Mouse (Mus musculus): ENCODE data around the gene Rapgef4. TPM values are rescaled to one million over a fixed set of nuclear protein-coding genes. Genes with fewer than 3 reads are reported as not detected.

The Rapgef4 gene
- total and polyA plus RNA-seq, 3 experiments: 0.33 TPM; not detected in 2

DNA sequence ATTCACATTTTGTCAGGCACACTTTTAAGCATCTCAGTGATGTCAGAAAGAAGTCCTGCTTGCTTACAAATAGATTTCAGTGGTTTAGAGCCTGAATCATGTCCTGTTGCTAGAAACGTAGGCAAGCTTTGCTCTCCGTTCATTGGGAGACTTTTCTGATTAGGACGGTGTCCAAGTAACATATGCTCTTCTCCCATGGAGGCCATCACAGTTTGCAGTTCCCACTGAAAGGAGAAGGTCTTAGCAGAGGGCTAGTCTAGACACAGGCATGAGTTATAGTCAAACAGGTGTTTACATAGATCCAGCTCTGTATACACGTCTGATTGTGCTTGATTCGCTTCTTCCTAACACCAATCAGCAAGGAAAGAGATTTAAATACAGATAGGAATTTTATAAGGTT lies 135.7 kb downstream of the Rapgef4 start:
- H3K27me3 ChIP-seq (ENCODE audit: insufficient read depth, low read length): peaks cover 5% of the 10 kb centered on the region; the same call in 1 of the 2 replicates
- no peak for TF ChIP-seq POLR2AphosphoS5 (IDR thresholded peaks at IDR 0.05; ENCODE audit: insufficient replicate concordance, low read depth, low read length)
- TF ChIP-seq GATA2 (IDR thresholded peaks at IDR 0.05; ENCODE audit: borderline replicate concordance, low read depth, low read length): no peak
- TF ChIP-seq GATA1 (IDR thresholded peaks at IDR 0.05; ENCODE audit: borderline replicate concordance, low read length): no peak
- TF ChIP-seq CTCF (IDR thresholded peaks at IDR 0.05; ENCODE audit: low read depth, low read length): no peak
- TF ChIP-seq TAL1 (conservative IDR thresholded peaks at IDR 0.05; ENCODE audit: low read depth, low read length): no peak
- H3K36me3 ChIP-seq (replicated peaks): no peaks in the 10 kb centered on the region
- no peaks in the 10 kb centered on the region for H3K4me1 ChIP-seq (ENCODE audit: insufficient read depth, low read depth, low read length)
- no peaks in the 10 kb centered on the region for H3K9me3 ChIP-seq (replicated peaks)
- H3K4me3 ChIP-seq (ENCODE audit: low read depth, low read length): no peak overlapping the region
- no peak for ATAC-seq (ENCODE audit: extremely low read depth, insufficient number of reproducible peaks, low FRiP score, poor library complexity, severe bottlenecking)
- DNase-seq (ENCODE audit: low spot score): no peak

DNA sequence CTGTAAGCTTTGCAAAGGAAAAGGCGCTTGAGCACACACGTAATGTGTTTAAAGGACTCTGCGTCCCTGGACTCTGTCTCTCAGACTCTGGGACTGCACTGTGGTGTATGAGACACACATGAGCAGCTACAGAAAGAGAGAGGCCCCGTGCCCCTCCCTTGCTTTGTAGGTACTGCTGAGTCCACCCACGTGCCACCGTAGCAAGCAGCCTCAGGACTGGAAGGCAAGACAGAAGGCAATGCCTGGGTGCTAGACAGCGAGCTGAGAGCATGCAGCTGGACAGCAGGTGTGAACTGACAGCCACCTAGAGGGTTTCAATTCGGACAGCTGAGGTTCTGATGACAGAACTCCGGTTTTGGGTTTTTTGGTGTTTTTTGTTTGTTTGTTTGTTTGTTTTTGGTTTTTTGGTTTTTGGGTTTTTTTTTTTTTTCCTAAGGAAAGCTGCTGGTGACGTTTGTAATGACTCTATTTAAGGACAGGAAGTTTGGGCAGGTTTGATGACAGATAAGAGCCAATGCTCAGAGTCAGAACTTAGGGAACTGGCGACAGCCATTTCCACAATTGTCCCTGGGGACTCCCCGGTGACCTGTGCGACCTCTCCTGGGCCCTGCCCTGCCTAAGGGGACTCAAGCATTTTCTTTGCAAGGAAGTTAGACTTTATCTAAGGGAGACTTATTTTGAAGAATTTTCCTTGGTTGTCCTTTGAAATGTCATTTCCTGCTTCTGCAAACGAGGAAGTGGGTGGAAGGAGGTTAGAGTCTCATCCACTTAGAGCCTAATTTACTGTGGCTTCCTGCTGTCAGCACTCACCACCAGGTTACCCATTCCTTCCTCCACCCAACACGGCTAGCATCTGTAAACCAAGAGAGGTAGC lies 136.3 kb downstream of the Rapgef4 start:
- H3K27me3 ChIP-seq (ENCODE audit: insufficient read depth, low read length): peaks cover 5% of the 10 kb centered on the region; the same call in 1 of the 2 replicates
- H3K36me3 ChIP-seq (replicated peaks): no peaks in the 10 kb centered on the region
- no peak overlapping the region for H3K4me3 ChIP-seq (ENCODE audit: low read depth, low read length)
- no peak for TF ChIP-seq GATA1 (IDR thresholded peaks at IDR 0.05; ENCODE audit: borderline replicate concordance, low read length)
- TF ChIP-seq CTCF (IDR thresholded peaks at IDR 0.05; ENCODE audit: low read depth, low read length): no peak
- TF ChIP-seq TAL1 (conservative IDR thresholded peaks at IDR 0.05; ENCODE audit: low read depth, low read length): no peak
- TF ChIP-seq POLR2AphosphoS5 (IDR thresholded peaks at IDR 0.05; ENCODE audit: insufficient replicate concordance, low read depth, low read length): no peak
- TF ChIP-seq GATA2 (IDR thresholded peaks at IDR 0.05; ENCODE audit: borderline replicate concordance, low read depth, low read length): no peak
- ATAC-seq (ENCODE audit: extremely low read depth, insufficient number of reproducible peaks, low FRiP score, poor library complexity, severe bottlenecking) (no peak), DNase-seq (ENCODE audit: low spot score) (no peak)
- H3K4me1 ChIP-seq (ENCODE audit: insufficient read depth, low read depth, low read length): no peaks in the 10 kb centered on the region
- H3K9me3 ChIP-seq (replicated peaks): no peaks in the 10 kb centered on the region

DNA sequence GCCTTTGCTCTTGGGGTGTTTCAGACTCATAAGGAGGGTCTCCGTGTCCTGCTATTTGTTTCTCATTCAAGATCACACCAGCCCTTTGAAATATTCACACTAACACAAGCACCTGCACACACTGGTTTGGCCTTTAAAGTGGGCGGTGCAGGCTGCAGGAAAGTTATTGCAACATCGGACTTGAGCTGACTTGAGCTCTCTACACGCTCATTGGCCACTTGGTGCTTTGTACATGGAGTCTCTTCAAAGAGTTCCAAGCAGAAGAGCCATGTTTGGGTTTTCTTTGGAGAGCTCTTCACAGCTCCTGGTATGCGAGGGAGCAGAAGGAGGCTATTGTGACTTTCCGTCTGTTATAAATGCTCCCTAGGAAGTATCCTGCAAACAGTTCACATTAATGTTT lies 139.2 kb downstream of the Rapgef4 start:
- no peak for ATAC-seq (ENCODE audit: extremely low read depth, insufficient number of reproducible peaks, low FRiP score, poor library complexity, severe bottlenecking)

DNA sequence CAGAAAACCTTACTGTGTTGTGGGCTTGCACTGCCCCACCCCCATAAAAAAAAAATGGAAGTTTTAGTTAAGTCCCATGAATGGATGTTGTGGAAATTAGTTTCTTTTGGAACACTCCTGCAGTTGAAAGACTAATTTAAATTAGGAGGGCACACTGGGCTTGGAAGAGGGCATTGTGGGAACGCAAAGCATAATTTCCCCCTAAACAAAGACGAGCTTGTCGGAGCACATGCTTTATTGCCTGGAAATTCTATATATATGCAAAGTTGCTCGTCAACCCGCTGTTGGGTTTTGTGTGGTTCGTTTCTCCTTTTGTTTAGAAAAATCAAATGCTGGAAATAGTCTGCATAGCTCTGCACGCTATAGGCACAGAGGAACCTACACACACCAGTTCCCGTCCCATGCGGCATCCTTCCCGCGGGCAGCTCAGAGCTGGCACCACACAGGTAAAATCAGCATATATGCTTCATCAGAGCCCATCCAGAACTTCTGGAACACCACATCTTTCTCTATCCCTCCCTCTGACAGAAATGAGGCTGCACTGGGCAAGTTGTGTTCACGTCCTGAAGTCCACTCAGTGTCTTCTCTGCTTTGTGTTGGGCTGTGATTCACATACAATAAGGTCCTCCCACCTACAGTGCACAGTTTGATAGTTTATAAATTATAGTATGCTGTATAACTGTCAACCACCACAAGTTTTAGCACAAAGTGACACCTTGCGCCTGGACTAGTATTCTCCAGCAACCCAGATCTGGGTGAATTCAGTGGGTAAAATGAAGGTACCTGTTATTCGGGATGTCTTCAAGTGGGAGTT lies 141.6 kb downstream of the Rapgef4 start:
- no peak for TF ChIP-seq GATA2 (IDR thresholded peaks at IDR 0.05; ENCODE audit: borderline replicate concordance, low read depth, low read length)
- no peak for TF ChIP-seq TAL1 (conservative IDR thresholded peaks at IDR 0.05; ENCODE audit: low read depth, low read length)

More for the DNA sequence above, 139.2 kb downstream of the Rapgef4 start:
- H3K4me3 ChIP-seq (ENCODE audit: low read depth, low read length): no peak overlapping the region
- no peaks in the 10 kb centered on the region for H3K36me3 ChIP-seq (replicated peaks)
- peaks cover 12% of the 10 kb centered on the region for H3K27me3 ChIP-seq (ENCODE audit: insufficient read depth, low read length)
- TF ChIP-seq GATA2 (IDR thresholded peaks at IDR 0.05; ENCODE audit: borderline replicate concordance, low read depth, low read length) (no peak), POLR2AphosphoS5 (IDR thresholded peaks at IDR 0.05; ENCODE audit: insufficient replicate concordance, low read depth, low read length) (no peak), CTCF (IDR thresholded peaks at IDR 0.05; ENCODE audit: low read depth, low read length) (no peak), TAL1 (conservative IDR thresholded peaks at IDR 0.05; ENCODE audit: low read depth, low read length) (no peak), GATA1 (IDR thresholded peaks at IDR 0.05; ENCODE audit: borderline replicate concordance, low read length) (no peak)
- DNase-seq (ENCODE audit: low spot score): no peak
- no peaks in the 10 kb centered on the region for H3K9me3 ChIP-seq (replicated peaks)
- H3K4me1 ChIP-seq (ENCODE audit: insufficient read depth, low read depth, low read length): no peaks in the 10 kb centered on the region

DNA sequence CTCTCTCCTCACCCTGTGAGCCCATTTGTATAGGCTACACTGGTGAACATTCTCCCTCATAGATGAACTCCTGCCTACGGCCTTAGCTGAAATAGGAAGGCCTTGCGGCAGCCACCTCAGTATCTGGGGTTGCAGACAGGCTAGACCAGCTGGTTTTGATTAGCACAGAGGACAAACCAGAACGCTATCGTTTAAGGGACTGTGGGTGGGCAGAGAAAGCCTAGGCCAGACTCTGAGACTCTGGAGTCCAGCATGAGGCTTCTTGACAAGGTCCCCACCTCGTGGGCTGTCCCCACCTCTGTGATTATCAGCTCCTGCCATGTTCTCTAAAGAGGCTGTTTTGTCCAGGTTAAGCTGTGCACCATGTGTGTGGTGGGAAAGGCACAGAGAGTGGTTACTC lies 142.8 kb downstream of the Rapgef4 start:
- no peak for TF ChIP-seq GATA1 (IDR thresholded peaks at IDR 0.05; ENCODE audit: borderline replicate concordance, low read length)
- no peak for TF ChIP-seq GATA2 (IDR thresholded peaks at IDR 0.05; ENCODE audit: borderline replicate concordance, low read depth, low read length)
- TF ChIP-seq POLR2AphosphoS5 (IDR thresholded peaks at IDR 0.05; ENCODE audit: insufficient replicate concordance, low read depth, low read length): no peak
- no peak for TF ChIP-seq TAL1 (conservative IDR thresholded peaks at IDR 0.05; ENCODE audit: low read depth, low read length)
- TF ChIP-seq CTCF (IDR thresholded peaks at IDR 0.05; ENCODE audit: low read depth, low read length): no peak

More for the DNA sequence above, 141.6 kb downstream of the Rapgef4 start:
- Histone ChIP-seq H3K9me3 (replicated peaks) (no peaks in the 10 kb centered on the region), H3K36me3 (replicated peaks) (no peaks in the 10 kb centered on the region), H3K27me3 (ENCODE audit: insufficient read depth, low read length) (peaks cover 20% of the 10 kb centered on the region), H3K4me1 (ENCODE audit: insufficient read depth, low read depth, low read length) (no peaks in the 10 kb centered on the region), H3K4me3 (ENCODE audit: low read depth, low read length) (no peak overlapping the region)
- no peak for ATAC-seq (ENCODE audit: extremely low read depth, insufficient number of reproducible peaks, low FRiP score, poor library complexity, severe bottlenecking)
- no peak for DNase-seq (ENCODE audit: low spot score)

DNA sequence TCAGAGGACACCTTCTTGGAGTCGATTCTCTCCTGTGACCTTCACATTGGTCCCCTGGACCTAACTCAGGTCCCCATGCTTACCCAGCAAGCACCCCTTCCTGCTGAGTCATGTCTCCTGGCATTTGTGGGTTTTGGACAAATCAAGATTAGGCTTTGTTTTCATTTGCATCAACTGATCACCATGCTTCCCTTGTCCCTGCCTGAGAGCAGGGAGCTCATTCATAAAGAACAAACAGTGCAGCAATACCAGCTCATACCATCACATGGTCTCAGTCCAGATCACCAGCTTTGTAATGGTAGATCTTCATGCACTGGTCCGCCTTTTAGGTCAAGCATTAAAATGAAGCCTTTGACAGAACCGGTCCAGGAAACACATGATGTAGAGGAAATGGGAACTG lies 144.7 kb downstream of the Rapgef4 start:
- Histone ChIP-seq H3K9me3 (replicated peaks) (no peaks in the 10 kb centered on the region), H3K36me3 (replicated peaks) (no peaks in the 10 kb centered on the region), H3K27me3 (ENCODE audit: insufficient read depth, low read length) (peaks cover 18% of the 10 kb centered on the region), H3K4me1 (ENCODE audit: insufficient read depth, low read depth, low read length) (no peaks in the 10 kb centered on the region), H3K4me3 (ENCODE audit: low read depth, low read length) (no peak overlapping the region)
- ATAC-seq (ENCODE audit: extremely low read depth, insufficient number of reproducible peaks, low FRiP score, poor library complexity, severe bottlenecking): no peak
- no peak for DNase-seq (ENCODE audit: low spot score)
- TF ChIP-seq GATA1 (IDR thresholded peaks at IDR 0.05; ENCODE audit: borderline replicate concordance, low read length): no peak
- TF ChIP-seq TAL1 (conservative IDR thresholded peaks at IDR 0.05; ENCODE audit: low read depth, low read length): no peak
- no peak for TF ChIP-seq GATA2 (IDR thresholded peaks at IDR 0.05; ENCODE audit: borderline replicate concordance, low read depth, low read length)
- TF ChIP-seq CTCF (IDR thresholded peaks at IDR 0.05; ENCODE audit: low read depth, low read length): no peak
- no peak for TF ChIP-seq POLR2AphosphoS5 (IDR thresholded peaks at IDR 0.05; ENCODE audit: insufficient replicate concordance, low read depth, low read length)

More for the DNA sequence above, 142.8 kb downstream of the Rapgef4 start:
- ATAC-seq (ENCODE audit: extremely low read depth, insufficient number of reproducible peaks, low FRiP score, poor library complexity, severe bottlenecking) (no peak), DNase-seq (ENCODE audit: low spot score) (no peak)
- no peaks in the 10 kb centered on the region for H3K9me3 ChIP-seq (replicated peaks)
- no peak overlapping the region for H3K4me3 ChIP-seq (ENCODE audit: low read depth, low read length)
- H3K27me3 ChIP-seq (ENCODE audit: insufficient read depth, low read length): peaks cover 18% of the 10 kb centered on the region
- H3K4me1 ChIP-seq (ENCODE audit: insufficient read depth, low read depth, low read length): no peaks in the 10 kb centered on the region
- no peaks in the 10 kb centered on the region for H3K36me3 ChIP-seq (replicated peaks)
